Mouse (Mus musculus) limb, embryonic 10.5 days (tissue): ENCODE measurements around the gene Lim2. TPM values are rescaled to one million over a fixed set of nuclear protein-coding genes. Genes with fewer than 3 reads are reported as not detected.

Experiments
- DNase-seq: peaks from one replicate; pipeline ENCODE4 v3.0.0-alpha.2; 2017; ENCODE audit warnings: low spot score
- H3K27ac ChIP-seq: fragments of 300-500 bp; sonication (generic); 2 replicates; pipeline ENCODE4 v1.5.1; 2016; ENCODE audit warnings: mild to moderate bottlenecking
- H3K27me3 ChIP-seq: fragments of 300-500 bp; sonication (generic); 2 replicates; pipeline ENCODE4 v1.6.1; 2016; ENCODE audit warnings: low read depth, mild to moderate bottlenecking; ENCODE audit not compliant: poor library complexity, severe bottlenecking
- H3K36me3 ChIP-seq: fragments of 300-500 bp; sonication (generic); 2 replicates; pipeline ENCODE4 v1.6.1; 2016; ENCODE audit warnings: mild to moderate bottlenecking, moderate library complexity
- H3K4me1 ChIP-seq: fragments of 300-500 bp; sonication (generic); 2 replicates; pipeline ENCODE4 v1.6.1; 2016
- H3K4me3 ChIP-seq: fragments of 300-500 bp; sonication (generic); 2 replicates; pipeline ENCODE4 v1.5.1; 2016; ENCODE audit warnings: mild to moderate bottlenecking, moderate library complexity
- H3K9me3 ChIP-seq: fragments of 300-500 bp; sonication (generic); replicated peaks from 2 replicates; pipeline ENCODE4 v1.6.1; 2016; ENCODE audit warnings: mild to moderate bottlenecking
- WGBS: fragments of 180-500 bp; shearing (Covaris S2); methylation state at CpG from one replicate; pipeline ENCODE4 v1.1.7; 2016; 5-methylcytosine and 5-hydroxymethylcytosine counted together
- polyA plus RNA-seq: library from polyadenylated mRNA; unstranded; fragments of >200 nt; fragmentation: Nextera tagmentation; extraction: Ambion mirVana; gene quantifications from 2 replicates; pipeline ENCODE4 v1.2.1, GENCODE M21; 2016

Gene Lim2
- polyA plus RNA-seq, 1 experiment from 2014 or later: not detected

GRCm38 (mm10) chr7:43452609-43453008 is 25.1 kb downstream of the Lim2 start:
- Histone ChIP-seq H3K9me3 (no peaks in the 10 kb centered on the region), H3K36me3 (peaks cover 65% of the 10 kb centered on the region), H3K4me1 (no peaks in the 10 kb centered on the region), H3K27me3 (no peaks in the 10 kb centered on the region), H3K27ac (no peak overlapping the region), H3K4me3 (no peak overlapping the region)
- WGBS: 38% methylated on average over 4 of the region's 4 CpGs
- DNase-seq: no peak

GRCm38 (mm10) chr7:43453599-43454355 is 26.3 kb downstream of the Lim2 start:
- H3K9me3 ChIP-seq: no peaks in the 10 kb centered on the region
- H3K4me1 ChIP-seq: no peaks in the 10 kb centered on the region
- H3K36me3 ChIP-seq: peaks cover 70% of the 10 kb centered on the region
- no peaks in the 10 kb centered on the region for H3K27me3 ChIP-seq
- H3K27ac ChIP-seq: no peak overlapping the region
- 85% methylated on average over 14 of the region's 14 CpGs for WGBS
- H3K4me3 ChIP-seq: no peak overlapping the region
- no peak for DNase-seq

GRCm38 (mm10) chr7:43454371-43454770 is 26.9 kb downstream of the Lim2 start:
- Histone ChIP-seq H3K36me3 (peaks cover 70% of the 10 kb centered on the region), H3K27ac (no peak overlapping the region), H3K9me3 (no peaks in the 10 kb centered on the region), H3K4me1 (no peaks in the 10 kb centered on the region), H3K27me3 (no peaks in the 10 kb centered on the region), H3K4me3 (no peak overlapping the region)
- no peak for DNase-seq
- WGBS: 92% methylated on average over 6 of the region's 6 CpGs

- no peaks in the 10 kb centered on the region for H3K9me3 ChIP-seq
- no peak within 1 kb of the TSS for H3K27ac ChIP-seq
- DNase-seq: no peak
- no peak within 1 kb of the TSS for H3K4me3 ChIP-seq
- peaks cover 17% of the 10 kb centered on the region for H3K4me1 ChIP-seq
- WGBS: 61% methylated on average over 4 of the region's 4 CpGs
- peaks cover 2% of the 10 kb centered on the region for H3K36me3 ChIP-seq
- peaks cover 51% of the 10 kb centered on the region for H3K27me3 ChIP-seq
Observed at GRCm38 (mm10) chr7:43462851-43463250, 35.4 kb downstream of the Lim2 start, which contains the start of gene Vsig10l. Gene Vsig10l, plus strand, starts transcription at chr7:43463151.

GRCm38 (mm10) chr7:43463976-43464375 is 36.5 kb downstream of the Lim2 start:
- WGBS: 83% methylated on average over 7 of the region's 7 CpGs
- no peak overlapping the region for H3K27ac ChIP-seq
- no peaks in the 10 kb centered on the region for H3K9me3 ChIP-seq
- H3K4me1 ChIP-seq: peaks cover 17% of the 10 kb centered on the region
- no peaks in the 10 kb centered on the region for H3K36me3 ChIP-seq
- no peak for DNase-seq
- peaks cover 54% of the 10 kb centered on the region for H3K27me3 ChIP-seq
- H3K4me3 ChIP-seq: no peak overlapping the region

- 8% methylated on average over 35 of the region's 35 CpGs for WGBS
- no peaks in the 10 kb centered on the region for H3K9me3 ChIP-seq
- H3K27ac ChIP-seq: 0 out of 2 replicates have a peak overlapping the region, but pooled peaks have one; percentile 62
- H3K27me3 ChIP-seq: peaks cover 54% of the 10 kb centered on the region
- H3K36me3 ChIP-seq: no peaks in the 10 kb centered on the region
- DNase-seq: no peak
- H3K4me3 ChIP-seq: peak overlapping the region; percentile 57
- peaks cover 17% of the 10 kb centered on the region for H3K4me1 ChIP-seq
Observed at GRCm38 (mm10) chr7:43464864-43465343, 37.4 kb downstream of the Lim2 start.

GRCm38 (mm10) chr7:43465344-43466098 is 38.1 kb downstream of the Lim2 start:
- H3K27me3 ChIP-seq: peaks cover 54% of the 10 kb centered on the region
- 1% methylated on average over 33 of the region's 33 CpGs for WGBS
- H3K9me3 ChIP-seq: no peaks in the 10 kb centered on the region
- H3K4me1 ChIP-seq: peaks cover 17% of the 10 kb centered on the region
- H3K36me3 ChIP-seq: no peaks in the 10 kb centered on the region
- peak; percentile 71 for DNase-seq
- peak overlapping the region; percentile 57 for H3K4me3 ChIP-seq
- H3K27ac ChIP-seq: 0 out of 2 replicates have a peak overlapping the region, but pooled peaks have one; percentile 62

GRCm38 (mm10) chr7:43466099-43466694 is 38.7 kb downstream of the Lim2 start:
- WGBS: 1% methylated on average over 33 of the region's 33 CpGs
- Histone ChIP-seq H3K36me3 (no peaks in the 10 kb centered on the region), H3K9me3 (no peaks in the 10 kb centered on the region), H3K4me1 (peaks cover 17% of the 10 kb centered on the region), H3K27me3 (peaks cover 54% of the 10 kb centered on the region), H3K4me3 (peak overlapping the region; percentile 57), H3K27ac (no peak overlapping the region)
- DNase-seq: peak; percentile 85

GRCm38 (mm10) chr7:43470373-43470772 is 42.9 kb downstream of the Lim2 start:
- H3K27me3 ChIP-seq: peaks cover 50% of the 10 kb centered on the region
- H3K4me3 ChIP-seq: no peak overlapping the region
- DNase-seq: peak; percentile 66
- no peaks in the 10 kb centered on the region for H3K36me3 ChIP-seq
- H3K9me3 ChIP-seq: no peaks in the 10 kb centered on the region
- peaks cover 9% of the 10 kb centered on the region for H3K4me1 ChIP-seq
- 43% methylated on average over 8 of the region's 8 CpGs for WGBS
- no peak overlapping the region for H3K27ac ChIP-seq

GRCm38 (mm10) chr7:43475706-43476105 is 48.2 kb downstream of the Lim2 start:
- H3K9me3 ChIP-seq: no peaks in the 10 kb centered on the region
- WGBS: 7% methylated on average over 23 of the region's 23 CpGs
- H3K27ac ChIP-seq: no peak overlapping the region
- no peak for DNase-seq
- no peak overlapping the region for H3K4me3 ChIP-seq
- peaks cover 9% of the 10 kb centered on the region for H3K4me1 ChIP-seq
- H3K27me3 ChIP-seq: peaks cover 63% of the 10 kb centered on the region
- H3K36me3 ChIP-seq: no peaks in the 10 kb centered on the region

- H3K27ac ChIP-seq: no peak overlapping the region
- no peak for DNase-seq
- no peaks in the 10 kb centered on the region for H3K9me3 ChIP-seq
- H3K36me3 ChIP-seq: no peaks in the 10 kb centered on the region
- peak overlapping the region; percentile 15; the same call in 1 of the 2 replicates for H3K4me3 ChIP-seq
- H3K27me3 ChIP-seq: peaks cover 63% of the 10 kb centered on the region
- peaks cover 9% of the 10 kb centered on the region for H3K4me1 ChIP-seq
- WGBS: 3% methylated on average over 13 of the region's 13 CpGs
Observed at GRCm38 (mm10) chr7:43476376-43476775, 48.9 kb downstream of the Lim2 start.

GRCm38 (mm10) chr7:43481191-43481590 is 53.7 kb downstream of the Lim2 start:
- WGBS: 78% methylated on average over 3 of the region's 3 CpGs
- DNase-seq: no peak

More at GRCm38 (mm10) chr7:43481191-43481590, 53.7 kb downstream of the Lim2 start:
- Histone ChIP-seq H3K4me1 (peaks cover 14% of the 10 kb centered on the region), H3K4me3 (no peak overlapping the region), H3K36me3 (no peaks in the 10 kb centered on the region), H3K9me3 (no peaks in the 10 kb centered on the region), H3K27me3 (peaks cover 31% of the 10 kb centered on the region), H3K27ac (no peak overlapping the region)
